Mouse (Mus musculus) thymus, postnatal 0 days (tissue): ENCODE measurements at regions not wholly inside any gene's neighbourhood (a gene's known extent, or its start where the extent isn't known, plus 50 kb on each side); places are given as distances from the start of the nearest gene placed in this dataset. TPM values are rescaled to one million over a fixed set of nuclear protein-coding genes. Genes with fewer than 3 reads are reported as not detected.

Experiments
- DNase-seq: peaks from one replicate; pipeline ENCODE4 v3.0.0-alpha.2; 2015; ENCODE audit warnings: low spot score
- microRNA-seq: library from miRNA; unstranded; fragments of <30 nt; microRNA quantifications from one replicate; pipeline ENCODE4, GENCODE M21; 2016; ENCODE audit warnings: borderline number of aligned reads

DNA sequence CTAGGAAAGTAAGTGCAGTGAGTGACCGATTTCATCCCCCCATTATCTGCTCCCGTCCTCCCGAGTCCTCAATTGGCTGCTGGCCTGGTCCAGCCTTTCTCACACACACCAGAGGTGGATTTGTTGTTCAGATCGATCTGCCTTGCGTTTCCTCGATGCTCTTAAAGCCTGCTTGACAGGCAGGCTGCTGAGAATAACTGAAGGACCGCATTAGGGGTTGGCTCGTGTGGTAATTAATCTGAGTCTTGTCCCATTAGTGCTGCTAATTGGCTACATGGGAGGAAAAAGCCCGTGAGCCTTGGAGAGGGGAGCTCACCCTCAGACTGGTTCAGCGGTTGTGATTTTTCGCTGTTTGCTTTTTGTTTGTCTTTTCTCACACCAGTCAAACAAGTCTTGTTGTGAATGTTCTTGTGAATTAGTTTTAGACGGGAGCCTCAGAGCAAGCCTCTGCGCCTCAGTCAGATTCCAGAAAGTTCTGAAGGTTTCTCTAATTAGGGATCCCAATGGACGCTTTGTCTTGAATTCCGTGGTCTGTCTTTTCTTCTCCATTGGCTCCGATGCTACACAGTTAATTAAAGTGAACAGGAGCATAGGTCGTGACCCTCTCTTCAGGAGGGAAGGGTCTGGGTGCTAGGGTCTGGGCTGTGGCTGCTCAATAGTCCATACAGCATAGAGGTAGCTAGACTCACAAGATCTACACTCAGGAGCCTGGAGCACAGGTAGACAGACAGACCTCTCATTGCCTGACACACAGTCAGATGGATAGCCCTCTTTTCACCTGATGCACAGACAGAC is 226.1 kb upstream of the BB014433 start:
- DNase-seq: no peak

DNA sequence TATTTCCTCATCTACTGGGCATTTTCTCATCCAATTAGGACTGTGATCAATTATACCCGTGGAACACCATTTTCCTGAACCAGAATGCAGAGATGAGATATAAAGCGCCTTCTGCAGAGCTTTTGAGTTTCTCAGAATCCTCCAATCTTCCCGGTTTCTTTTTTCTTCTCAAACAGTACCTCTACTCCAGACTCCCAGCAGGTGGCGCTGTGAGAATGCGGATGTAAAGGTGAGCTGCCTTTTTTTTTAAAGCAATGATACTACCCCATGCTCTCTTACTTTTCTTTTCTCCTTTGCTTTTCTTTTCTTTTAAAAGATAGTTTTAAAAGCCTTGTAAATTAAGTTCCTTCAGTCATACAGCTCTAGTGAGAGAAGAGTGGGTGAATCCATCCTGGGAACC is 224.4 kb upstream of the BB014433 start:
- peak; percentile 13 for DNase-seq

DNA sequence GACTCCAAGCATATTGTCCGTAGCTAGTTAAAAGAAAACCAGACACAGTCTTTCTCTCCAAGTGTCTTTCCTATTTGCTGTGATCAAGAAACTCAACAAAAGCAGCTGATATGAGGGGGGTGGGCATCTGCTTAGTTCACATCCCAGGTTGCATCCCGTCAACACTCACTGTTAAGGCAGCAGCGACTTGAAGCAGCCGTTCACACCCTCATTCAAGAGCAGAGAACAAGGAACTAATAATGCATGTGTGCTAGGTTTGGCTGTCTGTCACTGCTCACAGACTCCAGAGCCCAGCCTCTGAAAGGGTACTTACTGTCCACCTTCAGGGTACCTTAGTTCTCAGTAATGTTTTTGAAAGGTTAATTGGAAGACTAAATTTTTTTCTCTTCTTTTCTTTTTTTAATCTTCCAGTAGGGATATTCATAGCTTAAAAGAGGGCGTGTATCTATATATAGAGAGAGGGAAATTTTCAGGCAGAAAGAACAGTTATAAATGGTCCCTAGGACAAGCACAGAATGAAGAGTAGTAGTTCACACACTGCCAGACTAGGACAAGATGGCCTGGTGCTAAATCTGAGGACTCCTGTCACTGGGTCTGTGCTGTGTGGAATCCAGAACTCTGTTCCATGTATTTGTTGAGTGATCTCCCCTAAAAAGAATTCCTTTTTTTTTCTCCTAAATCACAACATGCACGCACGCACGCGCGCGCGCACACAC is 199.1 kb upstream of the BB014433 start:
- no peak for DNase-seq

DNA sequence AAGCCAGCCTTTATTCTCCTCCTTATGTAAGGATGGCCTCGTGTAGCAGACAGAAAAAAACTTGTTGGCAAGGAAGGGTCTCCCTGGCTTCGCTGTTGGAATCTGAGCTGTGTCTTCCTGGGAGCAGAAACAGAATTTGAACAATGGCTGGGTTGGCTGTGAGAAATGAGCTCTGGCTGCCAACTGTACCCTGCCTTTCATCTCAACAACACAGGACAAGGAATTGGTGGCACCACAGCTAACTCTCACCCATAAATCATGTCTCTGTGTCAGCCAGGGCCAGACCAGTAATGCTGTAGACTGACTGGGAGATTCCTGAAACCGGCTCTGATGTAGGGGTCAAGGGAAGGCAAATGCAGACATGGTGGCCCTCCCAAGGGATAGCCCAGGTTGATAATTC is 189.5 kb upstream of the BB014433 start:
- DNase-seq: no peak

DNA sequence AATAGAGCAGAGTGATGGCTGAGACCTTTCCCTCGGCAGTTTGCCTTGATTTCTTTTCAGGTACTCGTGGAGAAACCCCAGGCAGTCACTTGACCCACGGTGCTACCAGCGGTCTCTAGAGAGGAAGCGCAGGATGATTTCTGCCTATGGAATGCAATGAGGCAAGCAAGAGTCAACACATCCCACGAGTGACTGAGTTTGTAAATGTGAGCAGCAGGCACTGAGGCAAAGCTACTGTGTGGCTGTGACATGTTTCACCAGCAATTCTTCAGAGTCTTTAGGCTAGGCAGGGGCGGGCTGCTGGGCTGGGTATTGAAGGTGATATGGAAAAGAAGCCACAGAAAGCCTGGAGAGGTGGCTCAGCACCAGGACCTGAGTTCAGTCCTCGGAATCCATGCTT is 187.4 kb upstream of the BB014433 start:
- DNase-seq: no peak

DNA sequence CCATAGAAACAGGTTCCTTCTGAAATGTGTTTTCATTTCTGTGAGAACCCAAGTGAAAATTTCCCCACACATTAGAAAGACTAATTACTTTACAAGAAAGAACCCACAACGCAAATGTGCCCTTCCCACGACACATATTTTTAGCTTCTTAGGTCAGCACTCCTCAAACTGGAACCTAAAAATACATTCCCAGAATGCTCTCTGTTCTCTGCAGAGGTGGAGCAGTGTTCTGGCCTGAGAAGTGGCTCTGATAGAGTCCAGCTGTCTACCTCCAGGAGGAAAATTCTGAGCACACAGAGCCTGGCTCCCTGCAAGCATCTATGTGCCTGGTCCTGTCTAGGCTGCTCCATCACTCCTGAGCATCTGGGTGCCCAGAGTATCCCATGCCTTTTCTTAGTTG is 184.3 kb upstream of the BB014433 start:
- DNase-seq: no peak

DNA sequence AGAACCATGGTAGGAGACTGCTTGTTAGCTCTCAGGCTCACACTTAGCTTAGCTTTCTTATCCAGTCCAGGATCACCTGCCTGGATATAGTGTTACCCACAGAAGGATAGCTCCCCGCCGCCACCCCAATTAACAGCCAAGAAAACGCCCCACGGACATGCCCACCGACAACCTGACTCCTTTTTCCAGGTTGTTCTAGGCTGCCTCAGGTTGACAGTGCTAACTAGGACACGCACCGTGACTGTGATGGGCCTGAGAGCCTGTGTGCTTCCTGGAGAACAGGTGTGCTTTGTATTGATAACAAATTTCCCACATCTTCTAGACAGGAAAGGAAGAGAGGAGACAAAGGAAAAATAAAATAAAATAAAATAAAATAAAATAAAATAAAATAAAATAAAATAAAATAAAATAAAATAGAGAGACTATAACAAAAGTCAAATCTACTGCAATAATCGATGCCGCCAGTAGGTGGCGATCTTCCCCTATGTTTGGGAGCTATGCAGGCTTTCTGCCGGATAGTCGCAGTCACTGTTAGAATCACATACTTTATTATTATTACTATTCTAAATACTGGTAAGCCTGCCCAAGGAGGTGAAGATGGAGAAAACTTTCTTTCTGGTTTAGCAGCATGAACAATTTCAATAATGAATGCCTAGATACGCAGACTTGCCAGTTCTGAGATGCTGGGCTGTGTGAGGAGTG is 175.5 kb upstream of the BB014433 start:
- DNase-seq: peak; percentile 31

DNA sequence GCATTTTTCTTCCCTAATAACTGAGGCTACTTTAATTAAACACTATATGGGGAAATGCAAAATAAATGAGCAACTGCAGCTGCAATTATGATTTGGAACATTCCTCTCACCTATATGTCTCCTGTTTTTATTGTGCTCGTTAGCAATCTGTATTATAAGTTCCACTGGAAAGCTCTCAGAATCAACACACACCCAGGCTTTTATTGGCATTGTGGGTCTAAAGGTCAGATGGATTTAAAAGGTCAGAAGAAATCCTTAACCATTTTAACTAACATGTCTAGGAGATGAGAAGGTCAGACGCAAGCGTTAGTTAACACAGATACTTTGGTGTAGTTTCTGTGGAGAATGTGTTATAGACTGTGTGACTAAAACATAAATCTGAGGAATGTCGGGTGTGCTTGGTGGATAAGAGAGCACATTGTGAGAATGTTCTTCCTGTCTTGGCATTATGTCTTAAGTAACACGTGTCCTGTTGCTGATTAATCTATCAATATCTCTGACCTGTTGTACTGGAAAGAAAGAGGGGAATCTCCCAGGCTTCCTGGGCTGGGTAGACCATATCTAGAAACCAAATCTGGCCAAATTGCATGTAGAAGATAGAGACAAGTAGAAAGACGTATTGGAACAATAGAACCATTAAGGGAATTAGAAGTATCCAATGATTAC is 164.1 kb upstream of the BB014433 start:
- DNase-seq: no peak

DNA sequence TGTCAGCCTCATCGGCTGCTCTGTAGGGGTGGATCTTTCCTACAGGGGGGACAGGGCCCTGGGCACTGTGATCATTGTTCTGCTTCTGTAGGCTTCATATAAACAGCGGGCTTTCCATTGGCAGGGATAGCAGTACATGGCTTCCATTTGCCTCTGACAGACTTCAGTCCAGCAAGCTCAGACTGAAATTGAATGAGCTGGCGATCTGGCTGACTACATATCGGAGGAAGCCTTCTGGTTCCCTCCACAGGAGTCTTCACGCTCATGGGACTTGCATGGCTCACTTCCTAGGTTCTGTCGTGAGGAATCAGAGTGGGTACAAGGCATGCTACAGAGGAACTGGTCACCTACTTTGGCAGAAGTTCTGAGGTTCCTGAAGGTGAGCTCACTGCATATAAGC is 155.7 kb upstream of the BB014433 start:
- no peak for DNase-seq

DNA sequence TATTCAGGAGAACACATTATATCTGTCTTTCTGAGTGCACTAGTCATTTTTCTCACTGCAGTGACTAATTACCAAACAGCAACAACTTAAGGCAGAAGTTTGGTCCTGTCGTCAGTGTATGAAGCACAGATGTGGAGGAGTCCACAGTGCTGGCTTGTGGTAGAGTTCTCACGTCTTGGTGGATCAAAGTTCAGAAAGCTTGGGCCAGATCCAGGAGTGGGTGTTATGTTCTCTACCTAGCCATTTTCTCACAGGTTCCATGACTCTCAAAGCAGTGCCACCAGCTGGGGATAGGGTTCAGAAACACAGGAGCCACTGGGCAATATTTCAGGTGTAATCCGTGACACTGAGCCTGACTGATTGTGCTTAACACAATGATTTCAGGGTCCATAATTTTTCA is 144.8 kb upstream of the BB014433 start:
- no peak for DNase-seq

DNA sequence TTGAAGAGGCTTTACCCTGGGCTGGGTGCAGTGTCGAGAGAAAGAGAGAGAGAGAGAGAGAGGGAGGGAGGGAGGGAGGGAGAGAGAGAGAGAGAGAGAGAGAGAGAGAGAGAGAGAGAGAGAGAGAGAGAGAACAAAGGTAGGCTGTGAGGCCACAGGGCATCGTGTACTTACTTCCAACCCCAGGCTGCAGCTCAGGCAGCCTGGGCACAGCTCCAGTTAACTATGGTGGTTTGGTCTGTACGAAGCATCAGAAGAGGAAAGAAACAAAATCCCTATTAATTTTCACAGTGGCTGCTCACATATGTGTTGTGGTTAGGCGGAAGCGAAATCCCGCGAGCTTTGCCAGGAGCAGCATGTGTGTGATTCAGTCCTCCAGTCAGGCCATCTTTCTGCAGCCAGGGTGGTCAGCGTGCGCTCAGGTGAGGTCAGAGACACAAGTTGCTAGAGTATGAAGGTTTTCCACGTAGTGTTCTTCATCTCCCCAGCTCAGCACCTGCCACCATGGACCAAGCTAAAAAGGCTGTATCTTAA is 143.3 kb upstream of the BB014433 start:
- DNase-seq: no peak

Small RNAs in the stretch of these regions (microRNA-seq; reads per million reads assigned to microRNA genes)
- not detected for gene Gm25255
- gene Gm25871: not detected
